Mouse (Mus musculus) bone marrow, adult 2 months (tissue): ENCODE results near the gene Armc6. TPM values are rescaled to one million over a fixed set of nuclear protein-coding genes. Genes with fewer than 3 reads are reported as not detected.
A peak's percentile ranks its signal among the peaks of the same experiment; 100 is the strongest.

Source experiments
- H3K27ac ChIP-seq: fragments of 200-500 bp; 2 replicates; pipeline ENCODE4 v1.5.1; 2012; ENCODE audit warnings: low read depth, mild to moderate bottlenecking, control low read depth, inconsistent platforms, low read length; ENCODE audit not compliant: control insufficient read depth, poor library complexity, insufficient read depth
- H3K4me1 ChIP-seq: fragments of 200-500 bp; 2 replicates; pipeline ENCODE4 v1.6.1; 2011; ENCODE audit warnings: low read length; ENCODE audit not compliant: control insufficient read depth, insufficient read depth
- H3K4me3 ChIP-seq: fragments of 200-500 bp; replicated peaks from 2 replicates; pipeline ENCODE3; 2011; ENCODE audit warnings: mild to moderate bottlenecking, low read depth, low read length, control low read depth; ENCODE audit not compliant: control insufficient read depth
- CTCF ChIP-seq: fragments of 200-500 bp; IDR thresholded peaks from 2 replicates; pipeline ENCODE4 v1.5.1; 2011; ENCODE audit warnings: low read length, control low read depth; ENCODE audit not compliant: control insufficient read depth, insufficient read depth
- POLR2A ChIP-seq: fragments of 200-500 bp; IDR thresholded peaks from 2 replicates; pipeline ENCODE4 v1.6.1; 2011; ENCODE audit warnings: low read depth, mild to moderate bottlenecking, control low read depth, low read length, borderline replicate concordance; ENCODE audit not compliant: control insufficient read depth
- WGBS: fragments of 180-500 bp; shearing (Covaris S2); methylation state at CpG from one replicate; pipeline ENCODE4 v1.1.7; 2018; 5-methylcytosine and 5-hydroxymethylcytosine counted together
- polyA plus RNA-seq: library from polyadenylated mRNA; stranded (reverse); fragments of >200 nt; gene quantifications from 2 replicates; pipeline ENCODE4 v1.2.4, GENCODE M21; 2011; ENCODE audit warnings: low replicate concordance; ENCODE audit not compliant: missing spikeins, insufficient read depth, insufficient read length

Gene Armc6
- polyA plus RNA-seq, 1 experiment: 9.8 TPM

GRCm38 (mm10) chr8:70200098-70200681 is 34.1 kb downstream of the Armc6 start:
- TF ChIP-seq POLR2A (no peak), CTCF (peak; percentile 42; the same call in 1 of the 2 replicates)
- Histone ChIP-seq H3K4me1 (peaks cover 5% of the 10 kb centered on the region; the same call in 1 of the 2 replicates), H3K27ac (peak overlapping the region; percentile 27; the same call in 1 of the 2 replicates), H3K4me3 (no peak overlapping the region)
- WGBS: 79% methylated on average over 5 of the region's 5 CpGs

DNA sequence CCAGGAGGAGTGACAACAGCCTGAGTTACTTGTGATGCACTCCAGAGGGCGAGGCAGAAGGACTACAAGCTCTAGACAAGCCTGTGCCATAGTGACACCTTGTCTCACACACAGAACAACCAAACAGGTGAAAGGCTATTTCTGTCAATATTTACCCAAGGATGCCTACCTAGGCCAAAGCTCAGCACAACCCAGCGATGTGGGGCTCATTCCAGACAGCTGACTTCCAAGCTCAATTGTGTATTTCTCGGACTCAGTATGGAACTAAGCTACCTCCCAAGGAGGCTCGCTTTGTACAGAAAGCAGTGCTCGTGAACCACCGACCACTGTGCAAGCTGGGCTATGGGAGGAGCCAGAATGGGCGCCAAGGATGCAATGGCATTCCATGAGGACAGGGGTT is 36.7 kb downstream of the Armc6 start:
- Histone ChIP-seq H3K27ac (no peak overlapping the region), H3K4me1 (peaks cover 5% of the 10 kb centered on the region; the same call in 1 of the 2 replicates), H3K4me3 (no peak overlapping the region)
- WGBS: 87% methylated on average over 7 of the region's 7 CpGs
- no peak for TF ChIP-seq CTCF
- no peak for TF ChIP-seq POLR2A

GRCm38 (mm10) chr8:70195762-70196161 is 38.5 kb downstream of the Armc6 start:
- H3K4me1 ChIP-seq: peaks cover 3% of the 10 kb centered on the region; the same call in 1 of the 2 replicates
- H3K27ac ChIP-seq: no peak overlapping the region
- 72% methylated on average over 2 of the region's 2 CpGs for WGBS
- no peak overlapping the region for H3K4me3 ChIP-seq
- TF ChIP-seq POLR2A (no peak), CTCF (no peak)

DNA sequence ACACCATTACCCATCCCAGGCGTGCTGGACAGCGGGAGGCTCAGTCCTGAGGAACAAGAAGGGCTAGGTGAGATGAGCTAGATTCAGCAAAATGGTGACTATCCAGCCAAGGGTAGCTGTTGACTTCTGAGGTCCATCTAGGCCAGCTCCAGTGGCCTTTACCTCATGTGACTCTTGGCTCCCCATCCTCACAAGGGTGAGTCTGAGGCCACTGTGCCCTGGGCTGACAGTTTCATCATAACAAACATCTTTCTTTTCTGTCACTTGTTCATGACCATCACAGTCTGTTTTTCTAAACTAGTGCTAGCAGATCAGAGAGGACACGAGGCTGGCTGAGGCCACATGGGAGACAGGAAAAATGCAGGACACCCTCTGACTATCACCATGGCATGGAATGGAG is 40.1 kb downstream of the Armc6 start:
- H3K27ac ChIP-seq: no peak overlapping the region
- 94% methylated on average over 3 of the region's 3 CpGs for WGBS

DNA sequence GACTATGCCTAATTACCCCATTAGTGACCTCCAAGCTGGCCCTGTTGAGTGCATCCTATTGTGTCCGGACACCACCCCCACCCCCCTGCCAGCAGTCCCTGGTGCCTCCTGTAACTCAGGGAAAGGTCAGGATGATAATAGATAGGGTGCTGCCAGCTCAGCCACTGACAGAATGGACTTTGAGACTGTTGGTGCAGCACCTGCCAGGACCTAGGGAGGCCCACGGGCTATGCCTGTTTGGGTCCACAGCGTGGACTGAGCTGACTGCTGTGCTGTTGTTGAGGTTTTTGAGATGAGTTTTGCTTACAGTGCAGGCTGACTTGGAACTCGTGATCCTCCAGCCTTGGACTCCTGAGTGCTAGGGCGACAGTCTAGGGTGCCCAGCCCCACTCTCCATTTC is 41.0 kb downstream of the Armc6 start:
- Histone ChIP-seq H3K4me3 (no peak overlapping the region), H3K4me1 (no peaks in the 10 kb centered on the region), H3K27ac (no peak overlapping the region)
- WGBS: 84% methylated on average over 5 of the region's 5 CpGs
- TF ChIP-seq CTCF: no peak
- TF ChIP-seq POLR2A: no peak

More for the DNA sequence above, 40.1 kb downstream of the Armc6 start:
- H3K4me3 ChIP-seq: no peak overlapping the region
- no peak for TF ChIP-seq POLR2A
- TF ChIP-seq CTCF: no peak
- no peaks in the 10 kb centered on the region for H3K4me1 ChIP-seq

- 76% methylated on average over 7 of the region's 7 CpGs for WGBS
- Histone ChIP-seq H3K4me3 (no peak overlapping the region), H3K27ac (no peak overlapping the region), H3K4me1 (no peaks in the 10 kb centered on the region)
- no peak for TF ChIP-seq POLR2A
- TF ChIP-seq CTCF: no peak
Measured at GRCm38 (mm10) chr8:70188707-70189106, 45.6 kb downstream of the Armc6 start.

DNA sequence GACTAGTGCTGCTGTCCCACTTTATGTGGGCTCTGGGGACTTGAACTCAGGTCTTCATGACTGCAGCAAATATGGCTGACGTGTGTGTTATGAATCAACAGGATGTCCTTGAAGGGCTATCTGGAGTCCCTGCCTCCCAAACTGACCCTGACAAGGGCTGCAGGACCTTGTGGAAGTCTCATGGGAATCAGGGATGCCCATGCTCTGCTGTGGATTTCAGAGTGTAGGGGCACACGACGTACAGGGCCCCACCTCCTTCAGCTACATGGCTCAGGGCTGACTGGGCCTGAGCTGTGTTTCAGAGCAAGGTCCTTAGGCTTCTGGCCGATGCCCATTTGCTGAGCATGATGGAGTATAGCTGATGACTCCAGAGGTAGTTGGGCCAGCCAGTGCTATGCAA is 51.1 kb downstream of the Armc6 start:
- H3K27ac ChIP-seq: no peak overlapping the region
- WGBS: 83% methylated on average over 4 of the region's 4 CpGs
- TF ChIP-seq CTCF (no peak), POLR2A (no peak)

DNA sequence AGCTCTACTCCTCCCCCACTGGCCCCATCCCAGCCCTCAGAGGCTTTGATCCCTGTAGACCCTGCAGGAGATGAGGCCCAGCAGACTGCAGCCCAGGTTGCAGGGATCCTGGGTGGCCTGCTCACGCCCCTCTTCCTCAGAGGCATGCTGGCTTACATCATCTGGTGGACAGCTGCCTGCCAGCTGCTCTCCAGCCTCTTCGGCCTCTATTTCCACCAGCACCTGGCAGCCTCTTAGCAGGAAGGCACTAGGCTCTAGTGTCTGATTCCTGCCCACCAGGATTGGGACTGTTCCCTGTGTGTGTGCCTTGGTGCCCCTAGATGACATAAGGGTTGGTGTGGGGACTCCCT is 52.4 kb downstream of the Armc6 start:
- WGBS: 85% methylated on average over 2 of the region's 2 CpGs
- no peak overlapping the region; the same call in 1 of the 2 replicates for H3K27ac ChIP-seq

More for the DNA sequence above, 51.1 kb downstream of the Armc6 start:
- Histone ChIP-seq H3K4me1 (no peaks in the 10 kb centered on the region), H3K4me3 (no peak overlapping the region)

GRCm38 (mm10) chr8:70181212-70181902 is 52.9 kb downstream of the Armc6 start:
- WGBS: 77% methylated on average over 16 of the region's 16 CpGs
- H3K27ac ChIP-seq: no peak overlapping the region
- no peak for TF ChIP-seq POLR2A
- no peak for TF ChIP-seq CTCF

More for the DNA sequence above, 52.4 kb downstream of the Armc6 start:
- no peaks in the 10 kb centered on the region for H3K4me1 ChIP-seq
- H3K4me3 ChIP-seq: no peak overlapping the region
- no peak for TF ChIP-seq CTCF
- no peak for TF ChIP-seq POLR2A

More at GRCm38 (mm10) chr8:70181212-70181902, 52.9 kb downstream of the Armc6 start:
- Histone ChIP-seq H3K4me3 (no peak overlapping the region), H3K4me1 (no peaks in the 10 kb centered on the region)
